Mouse (Mus musculus) heart, embryonic 12.5 days (tissue): ENCODE measurements at regions not wholly inside any gene's neighbourhood (a gene's known extent, or its start where the extent isn't known, plus 50 kb on each side); places are given as distances from the start of the nearest gene placed in this dataset.

Experiments
- ATAC-seq: fragments of 200-750 bp; cut with Nextera tagmentation; 2 replicates; pipeline ENCODE4 v1.8.0; 2017; ENCODE audit warnings: moderate TSS enrichment, moderate library complexity; ENCODE audit not compliant: insufficient number of reproducible peaks, low FRiP score
- H3K27ac ChIP-seq: fragments of 300-500 bp; sonication (generic); 2 replicates; pipeline ENCODE4 v1.5.1; 2016; ENCODE audit warnings: mild to moderate bottlenecking, moderate library complexity; ENCODE audit not compliant: poor library complexity, severe bottlenecking
- H3K27me3 ChIP-seq: fragments of 300-500 bp; sonication (generic); replicated peaks from 2 replicates; pipeline ENCODE4 v1.6.1; 2016; ENCODE audit warnings: mild to moderate bottlenecking, moderate library complexity
- H3K36me3 ChIP-seq: fragments of 300-500 bp; sonication (generic); 2 replicates; pipeline ENCODE4 v1.6.1; 2016; ENCODE audit warnings: mild to moderate bottlenecking, moderate library complexity
- H3K4me1 ChIP-seq: fragments of 300-500 bp; sonication (generic); replicated peaks from 2 replicates; pipeline ENCODE4 v1.6.1; 2016; ENCODE audit warnings: mild to moderate bottlenecking
- H3K4me2 ChIP-seq: fragments of 300-500 bp; sonication (generic); 2 replicates; pipeline ENCODE4 v1.6.1; 2016; ENCODE audit warnings: mild to moderate bottlenecking, moderate library complexity
- H3K4me3 ChIP-seq: fragments of 300-500 bp; sonication (generic); 2 replicates; pipeline ENCODE4 v1.5.1; 2016; ENCODE audit warnings: mild to moderate bottlenecking
- H3K9ac ChIP-seq: fragments of 300-500 bp; sonication (generic); 2 replicates; pipeline ENCODE4 v1.6.1; 2016; ENCODE audit warnings: mild to moderate bottlenecking, moderate library complexity
- H3K9me3 ChIP-seq: fragments of 300-500 bp; sonication (generic); replicated peaks from 2 replicates; pipeline ENCODE4 v1.6.1; 2016; ENCODE audit warnings: mild to moderate bottlenecking, moderate library complexity
- WGBS: fragments of 180-500 bp; shearing (Covaris S2); methylation state at CpG from one replicate; pipeline ENCODE4 v1.1.7; 2016; 5-methylcytosine and 5-hydroxymethylcytosine counted together

- Histone ChIP-seq H3K27me3 (no peaks in the 10 kb centered on the region), H3K9ac (no peak overlapping the region), H3K4me3 (no peak overlapping the region), H3K4me1 (no peaks in the 10 kb centered on the region), H3K27ac (no peak overlapping the region), H3K36me3 (no peaks in the 10 kb centered on the region), H3K9me3 (no peaks in the 10 kb centered on the region), H3K4me2 (no peak overlapping the region)
- no peak for ATAC-seq
- 75% methylated on average over 7 of the region's 7 CpGs for WGBS
Measured at GRCm38 (mm10) chr6:116906426-116907172, 189.9 kb upstream of the Tmem72 start.

GRCm38 (mm10) chr6:116910607-116911006 lies 193.9 kb upstream of the Tmem72 start:
- ATAC-seq = no peak
- H3K27me3 ChIP-seq = no peaks in the 10 kb centered on the region
- H3K9ac ChIP-seq = no peak overlapping the region
- no peak overlapping the region for H3K4me2 ChIP-seq
- H3K36me3 ChIP-seq = no peaks in the 10 kb centered on the region
- no peaks in the 10 kb centered on the region for H3K4me1 ChIP-seq
- H3K9me3 ChIP-seq = no peaks in the 10 kb centered on the region
- H3K27ac ChIP-seq = no peak overlapping the region
- no peak overlapping the region for H3K4me3 ChIP-seq
- 84% methylated on average over 7 of the region's 7 CpGs for WGBS

- Histone ChIP-seq H3K36me3 (no peaks in the 10 kb centered on the region), H3K4me1 (no peaks in the 10 kb centered on the region), H3K27me3 (no peaks in the 10 kb centered on the region), H3K9ac (no peak overlapping the region), H3K9me3 (no peaks in the 10 kb centered on the region), H3K4me2 (no peak overlapping the region), H3K4me3 (no peak overlapping the region), H3K27ac (no peak overlapping the region)
- ATAC-seq = no peak
- WGBS = 62% methylated on average over 3 of the region's 3 CpGs
Measured at GRCm38 (mm10) chr6:116912161-116912560, 195.4 kb upstream of the Tmem72 start.

- Histone ChIP-seq H3K27ac (no peak overlapping the region), H3K27me3 (no peaks in the 10 kb centered on the region), H3K4me3 (no peak overlapping the region), H3K36me3 (no peaks in the 10 kb centered on the region), H3K9me3 (no peaks in the 10 kb centered on the region), H3K9ac (no peak overlapping the region), H3K4me1 (no peaks in the 10 kb centered on the region), H3K4me2 (no peak overlapping the region)
- ATAC-seq = no peak
- WGBS = 57% methylated on average over 1 of the region's 1 CpGs
Measured at GRCm38 (mm10) chr6:116914073-116914472, 197.4 kb upstream of the Tmem72 start.

GRCm38 (mm10) chr6:116935024-116935423 lies 218.3 kb upstream of the Tmem72 start:
- 62% methylated on average over 3 of the region's 3 CpGs for WGBS

GRCm38 (mm10) chr6:116941576-116941975 lies 224.9 kb upstream of the Tmem72 start:
- Histone ChIP-seq H3K4me3 (no peak overlapping the region), H3K27me3 (no peaks in the 10 kb centered on the region), H3K4me1 (peaks cover 12% of the 10 kb centered on the region; the same call in 1 of the 2 replicates), H3K4me2 (no peak overlapping the region), H3K9me3 (no peaks in the 10 kb centered on the region), H3K9ac (no peak overlapping the region), H3K27ac (no peak overlapping the region), H3K36me3 (no peaks in the 10 kb centered on the region)
- no peak for ATAC-seq
- 68% methylated on average over 9 of the region's 9 CpGs for WGBS

More at GRCm38 (mm10) chr6:116935024-116935423, 218.3 kb upstream of the Tmem72 start:
- H3K27me3 ChIP-seq = no peaks in the 10 kb centered on the region
- no peaks in the 10 kb centered on the region for H3K4me1 ChIP-seq
- no peak overlapping the region for H3K4me2 ChIP-seq
- no peak for ATAC-seq
- no peaks in the 10 kb centered on the region for H3K36me3 ChIP-seq
- H3K9ac ChIP-seq = no peak overlapping the region
- no peak overlapping the region for H3K27ac ChIP-seq
- H3K9me3 ChIP-seq = no peaks in the 10 kb centered on the region
- H3K4me3 ChIP-seq = no peak overlapping the region

GRCm38 (mm10) chr6:116942696-116943095 lies 225.6 kb upstream of the Cxcl12 start:
- H3K27ac ChIP-seq = no peak overlapping the region
- H3K9ac ChIP-seq = no peak overlapping the region
- H3K4me1 ChIP-seq = peaks cover 15% of the 10 kb centered on the region; the same call in 1 of the 2 replicates
- no peak overlapping the region for H3K4me2 ChIP-seq
- ATAC-seq = no peak
- H3K36me3 ChIP-seq = no peaks in the 10 kb centered on the region
- WGBS = 80% methylated on average over 8 of the region's 8 CpGs
- H3K27me3 ChIP-seq = no peaks in the 10 kb centered on the region
- no peak overlapping the region for H3K4me3 ChIP-seq
- H3K9me3 ChIP-seq = no peaks in the 10 kb centered on the region

- Histone ChIP-seq H3K36me3 (no peaks in the 10 kb centered on the region), H3K9me3 (no peaks in the 10 kb centered on the region), H3K27me3 (no peaks in the 10 kb centered on the region), H3K4me1 (peaks cover 15% of the 10 kb centered on the region; the same call in 1 of the 2 replicates), H3K4me2 (no peak overlapping the region), H3K4me3 (no peak overlapping the region), H3K27ac (no peak overlapping the region), H3K9ac (no peak overlapping the region)
- no peak for ATAC-seq
- 39% methylated on average over 8 of the region's 8 CpGs for WGBS
Measured at GRCm38 (mm10) chr6:116946083-116946732, 222.1 kb upstream of the Cxcl12 start.

- no peak for ATAC-seq
- WGBS = 70% methylated on average over 13 of the region's 13 CpGs
- Histone ChIP-seq H3K9ac (no peak overlapping the region), H3K9me3 (no peaks in the 10 kb centered on the region), H3K27me3 (0 out of 2 replicates have a peak, but pooled peaks cover 2% of the 10 kb centered on the region), H3K27ac (no peak overlapping the region), H3K4me1 (0 out of 2 replicates have a peak, but pooled peaks cover 3% of the 10 kb centered on the region), H3K4me2 (no peak overlapping the region), H3K36me3 (no peaks in the 10 kb centered on the region), H3K4me3 (no peak overlapping the region)
Measured at GRCm38 (mm10) chr6:116959611-116960010, 208.7 kb upstream of the Cxcl12 start.

GRCm38 (mm10) chr6:116960641-116961040 lies 207.7 kb upstream of the Cxcl12 start:
- Histone ChIP-seq H3K4me2 (no peak overlapping the region), H3K27me3 (0 out of 2 replicates have a peak, but pooled peaks cover 2% of the 10 kb centered on the region), H3K27ac (no peak overlapping the region), H3K9ac (no peak overlapping the region), H3K4me1 (0 out of 2 replicates have a peak, but pooled peaks cover 3% of the 10 kb centered on the region), H3K9me3 (no peaks in the 10 kb centered on the region), H3K36me3 (no peaks in the 10 kb centered on the region), H3K4me3 (no peak overlapping the region)
- WGBS = 32% methylated on average over 3 of the region's 3 CpGs
- ATAC-seq = no peak

GRCm38 (mm10) chr6:116966436-116966835 lies 201.9 kb upstream of the Cxcl12 start:
- ATAC-seq = no peak
- Histone ChIP-seq H3K27me3 (no peaks in the 10 kb centered on the region), H3K4me3 (no peak overlapping the region), H3K9me3 (no peaks in the 10 kb centered on the region), H3K36me3 (no peaks in the 10 kb centered on the region), H3K27ac (no peak overlapping the region), H3K4me2 (no peak overlapping the region), H3K4me1 (peaks cover 7% of the 10 kb centered on the region; the same call in 1 of the 2 replicates), H3K9ac (no peak overlapping the region)
- WGBS = 23% methylated on average over 3 of the region's 3 CpGs
